8 mouse cellular contexts compared by ENCODE assay signal in the genomic region with DNA sequence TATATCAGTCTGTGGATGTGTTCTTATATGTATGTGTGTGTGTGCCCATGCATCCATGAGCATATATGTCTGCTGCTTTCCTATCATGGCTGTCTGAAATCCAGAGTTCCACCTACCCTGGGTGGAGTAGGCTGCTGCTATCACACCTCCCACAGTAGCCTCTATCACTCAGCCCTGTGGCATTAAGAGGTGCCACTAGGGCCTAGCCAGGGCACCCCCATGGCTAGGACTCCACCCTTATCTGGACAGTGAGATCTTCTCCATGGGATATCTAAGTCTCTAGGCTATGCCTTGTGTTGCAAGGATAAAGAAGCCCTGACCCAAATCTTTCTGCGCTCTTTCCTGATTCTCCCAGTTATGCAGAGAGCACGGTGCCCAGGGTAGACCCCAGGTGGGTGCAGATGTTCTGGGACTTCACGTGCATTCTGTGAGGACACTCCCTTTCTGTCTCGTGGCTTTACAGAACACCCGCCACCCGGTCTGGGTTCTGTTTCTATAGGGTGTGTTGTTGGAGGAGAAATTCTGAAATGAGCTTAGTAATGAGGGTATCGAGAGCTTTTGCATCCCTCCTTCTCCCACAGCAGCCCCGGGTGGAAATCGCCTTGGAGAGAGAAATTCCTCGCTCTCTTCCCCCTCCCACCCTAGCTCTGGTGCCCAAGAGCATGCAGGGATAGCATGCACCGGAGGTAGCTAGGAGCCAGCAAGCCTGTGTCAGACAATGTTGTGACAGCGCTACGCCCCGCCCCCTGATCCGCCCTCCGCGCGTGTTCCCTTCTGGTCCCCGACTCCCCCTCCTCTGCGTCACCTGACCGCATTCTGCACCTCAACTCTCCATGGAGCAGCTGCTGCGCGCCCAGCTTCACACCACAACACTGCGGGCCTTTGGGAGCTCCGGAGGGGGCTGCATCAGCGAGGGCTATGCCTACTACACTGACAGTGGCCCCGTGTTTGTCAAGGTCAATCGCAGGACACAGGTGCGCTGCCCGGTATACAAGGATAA. TPM values are rescaled to one million over a fixed set of nuclear protein-coding genes. Genes with fewer than 3 reads are reported as not detected.
A peak's percentile ranks its signal among the peaks of the same experiment; 100 is the strongest.
DNase-seq lines count a peak whose midpoint lies in the region; ATAC-seq lines count a peak whose summit lies in the region.

Gene Fn3k, plus strand, starts transcription at position 758 of the 1,000 bp plus-strand sequence.

- H3K4me3 ChIP-seq in forebrain, embryonic 10.5 days: peak within 1 kb of the TSS; percentile 54
- peak within 1 kb of the TSS; percentile 58 for H3K4me3 ChIP-seq in heart, embryonic 15.5 days
- peak within 1 kb of the TSS; percentile 75 for H3K4me3 ChIP-seq in liver, embryonic 13.5 days (replicated peaks)
- peak within 1 kb of the TSS; percentile 35 for H3K4me3 ChIP-seq in stomach, embryonic 14.5 days (ENCODE audit: low read depth, low read length)

- peak within 1 kb of the TSS; percentile 55 for H3K9ac ChIP-seq in heart, embryonic 15.5 days
- H3K9ac ChIP-seq in liver, embryonic 13.5 days: peak within 1 kb of the TSS; percentile 90
- peak within 1 kb of the TSS; percentile 21; the same call in 1 of the 2 replicates for H3K9ac ChIP-seq in stomach, embryonic 14.5 days (replicated peaks; ENCODE audit: low read depth, low read length)

- H3K27ac ChIP-seq in forebrain, embryonic 10.5 days: peak within 1 kb of the TSS; percentile 20; the same call in 1 of the 2 replicates
- peak within 1 kb of the TSS; percentile 78 for H3K27ac ChIP-seq in heart, embryonic 15.5 days
- H3K27ac ChIP-seq in liver, embryonic 13.5 days: peak within 1 kb of the TSS; percentile 99
- H3K27ac ChIP-seq in stomach, embryonic 14.5 days (ENCODE audit: low read length): no peak within 1 kb of the TSS

- H3K36me3 ChIP-seq in forebrain, embryonic 10.5 days (replicated peaks): peaks cover 10% of the 10 kb centered on the region
- H3K36me3 ChIP-seq in heart, embryonic 15.5 days: peaks cover 11% of the 10 kb centered on the region; the same call in 1 of the 2 replicates
- H3K36me3 ChIP-seq in liver, embryonic 13.5 days: peaks cover 47% of the 10 kb centered on the region
- H3K36me3 ChIP-seq in stomach, embryonic 14.5 days (ENCODE audit: control insufficient read depth, insufficient read depth, low read length): no peaks in the 10 kb centered on the region

- no peaks in the 10 kb centered on the region for H3K9me3 ChIP-seq in forebrain, embryonic 10.5 days
- no peaks in the 10 kb centered on the region for H3K9me3 ChIP-seq in heart, embryonic 15.5 days (replicated peaks)
- H3K9me3 ChIP-seq in liver, embryonic 13.5 days (replicated peaks): no peaks in the 10 kb centered on the region
- no peaks in the 10 kb centered on the region for H3K9me3 ChIP-seq in stomach, embryonic 14.5 days (ENCODE audit: control insufficient read depth, low read depth, low read length)

- H3K4me1 ChIP-seq in forebrain, embryonic 10.5 days: peaks cover 29% of the 10 kb centered on the region
- H3K4me1 ChIP-seq in heart, embryonic 15.5 days (replicated peaks): peaks cover 31% of the 10 kb centered on the region
- H3K4me1 ChIP-seq in liver, embryonic 13.5 days (replicated peaks): peaks cover 79% of the 10 kb centered on the region
- H3K4me1 ChIP-seq in stomach, embryonic 14.5 days (ENCODE audit: control insufficient read depth, insufficient read depth, low read length): peaks cover 5% of the 10 kb centered on the region

- DNase-seq in CD4-positive, CD25-positive, alpha-beta regulatory T cell, adult 2 months (ENCODE audit: low read depth, low spot score): peak; percentile 93
- peak; percentile 75 for DNase-seq in c-Kit-negative CD71-positive TER-119-positive erythroid progenitor cells, embryonic 14.5 days (ENCODE audit: low read depth, low spot score)
- peak; percentile 71 for DNase-seq in forebrain, embryonic 10.5 days (ENCODE audit: extremely low spot score, low spot score)
- peak; percentile 97 for DNase-seq in kidney, postnatal 25 days
- DNase-seq in liver, embryonic 13.5 days: peak; percentile 87
- peak; percentile 71 to 82 for DNase-seq in natural killer cell, adult 2 months (ENCODE audit: low spot score in 2 of 2)

- peak within 1 kb of the TSS; percentile 84 for H3K4me2 ChIP-seq in heart, embryonic 15.5 days
- H3K4me2 ChIP-seq in liver, embryonic 13.5 days: peak within 1 kb of the TSS; percentile 89
- H3K4me2 ChIP-seq in stomach, embryonic 14.5 days (replicated peaks; ENCODE audit: low read depth, low read length): peak within 1 kb of the TSS; percentile 78

- peaks cover 12% of the 10 kb centered on the region for H3K27me3 ChIP-seq in forebrain, embryonic 10.5 days (ENCODE audit: poor library complexity, severe bottlenecking)
- H3K27me3 ChIP-seq in heart, embryonic 15.5 days: no peaks in the 10 kb centered on the region
- H3K27me3 ChIP-seq in liver, embryonic 13.5 days: no peaks in the 10 kb centered on the region
- H3K27me3 ChIP-seq in stomach, embryonic 14.5 days (ENCODE audit: control insufficient read depth, insufficient read depth, low read length): no peaks in the 10 kb centered on the region

- ATAC-seq in heart, embryonic 15.5 days (replicated peaks; ENCODE audit: insufficient number of reproducible peaks, insufficient read depth, low FRiP score, low read depth): peak; percentile 94
- ATAC-seq in liver, embryonic 13.5 days (ENCODE audit: low read depth): peak; percentile 92
- peak; percentile 88 for ATAC-seq in stomach, embryonic 14.5 days (ENCODE audit: insufficient number of reproducible peaks, insufficient read depth, low FRiP score, low read depth)

- 8% methylated on average over 30 of the region's 30 CpGs for WGBS in forebrain, embryonic 10.5 days
- WGBS in heart, embryonic 15.5 days: 6% methylated on average over 30 of the region's 30 CpGs
- 4% methylated on average over 30 of the region's 30 CpGs for WGBS in liver, embryonic 13.5 days (ENCODE audit: insufficient replicate concordance)
- WGBS in stomach, embryonic 14.5 days: 6% methylated on average over 30 of the region's 30 CpGs

RNA-seq across cellular contexts. Expression of gene Fn3k, which starts in this region (rescaled TPM):
- polyA plus RNA-seq in forebrain, embryonic 10.5 days (2016; fragmentation: Nextera tagmentation; extraction: Ambion mirVana): 0.58 and 0.79 TPM in 2 replicates
- polyA plus RNA-seq in heart, embryonic 15.5 days (2015; fragmentation: Nextera tagmentation; extraction: Ambion mirVana): 11.7 and 14.9 TPM in 2 replicates
- polyA plus RNA-seq in liver, embryonic 13.5 days (2015; fragmentation: Nextera tagmentation; extraction: Ambion mirVana): 40.6 and 42.7 TPM in 2 replicates
- 0.87 and 1.2 TPM in 2 replicates for polyA plus RNA-seq in stomach, embryonic 14.5 days (2014; fragmentation: Nextera tagmentation; extraction: Ambion mirVana)

Comparison
In these comparisons a context has a peak if more than half of its experiments do, and no peak if none do; other contexts are left out.
1. Peak in DNase-seq, H3K4me3 ChIP-seq and H3K27ac ChIP-seq in forebrain, embryonic 10.5 days; RNA of the gene not detected or under 1 TPM.
2. H3K9ac ChIP-seq: peak in every context shown above with its lines; median percentile 90 in liver, embryonic 13.5 days; 55 in heart, embryonic 15.5 days; 21 in stomach, embryonic 14.5 days.